Mouse (Mus musculus): ENCODE results near the gene Ccdc34.

DNA sequence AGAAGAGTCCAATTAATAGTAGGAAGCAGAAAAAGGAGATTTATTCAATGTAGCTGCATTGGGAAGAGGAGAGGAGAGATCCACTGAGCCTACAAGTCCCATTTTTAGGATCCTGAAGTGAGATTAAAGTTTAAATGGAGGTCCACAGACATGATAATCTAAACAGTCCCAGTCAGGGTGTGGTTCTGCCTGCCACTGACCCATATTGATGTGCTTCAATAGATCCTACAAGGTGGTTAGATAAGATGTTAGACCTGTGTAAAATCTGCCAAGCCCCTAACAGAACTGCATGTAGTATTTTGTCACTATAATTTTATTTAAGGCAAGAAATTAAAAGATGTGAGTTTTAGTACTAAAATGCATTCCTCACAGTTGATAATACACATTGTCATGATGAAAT lies 24.2 kb upstream of the Ccdc34 start:
- TF ChIP-seq GATA1 (IDR thresholded peaks at IDR 0.05; ENCODE audit: low read length) (0 out of 2 replicates have a peak, but pooled peaks have one; percentile 16), TAL1 (IDR thresholded peaks at IDR 0.05; ENCODE audit: low read length) (peak; percentile 34; the same call in 1 of the 3 replicates)
